8 mouse cellular contexts compared by ENCODE assay signal in genomic region chr13:98924897-98925485, GRCm38 (mm10). TPM values are rescaled to one million over a fixed set of nuclear protein-coding genes. Genes with fewer than 3 reads are reported as not detected.
DNase-seq lines count a peak whose midpoint lies in the region; ATAC-seq lines count a peak whose summit lies in the region.

No protein-coding gene starts in this region.

- no peaks in the 10 kb centered on the region; the same call in 1 of the 2 replicates for H3K4me1 ChIP-seq in kidney, embryonic 14.5 days (ENCODE audit: control insufficient read depth, insufficient read depth, low read length)
- peaks cover 41% of the 10 kb centered on the region for H3K4me1 ChIP-seq in hindbrain, embryonic 13.5 days (replicated peaks)
- peaks cover 16% of the 10 kb centered on the region for H3K4me1 ChIP-seq in midbrain, embryonic 12.5 days

- DNase-seq in kidney, postnatal 14 days, result no peak
- no peak for DNase-seq in urinary bladder, postnatal 4 days (ENCODE audit: low spot score in 2 of 2)
- no peak for DNase-seq in frontal cortex, postnatal 25 days (ENCODE audit: low spot score in 2 of 2)

- no peaks in the 10 kb centered on the region for H3K9me3 ChIP-seq in kidney, embryonic 14.5 days (ENCODE audit: control insufficient read depth, low read length)
- no peaks in the 10 kb centered on the region for H3K9me3 ChIP-seq in hindbrain, embryonic 13.5 days
- H3K9me3 ChIP-seq in midbrain, embryonic 12.5 days, result no peaks in the 10 kb centered on the region

- peak overlapping the region; percentile 100 for H3K4me3 ChIP-seq in kidney, embryonic 14.5 days (ENCODE audit: low read length)
- peak overlapping the region; percentile 98 for H3K4me3 ChIP-seq in hindbrain, embryonic 13.5 days
- H3K4me3 ChIP-seq in midbrain, embryonic 12.5 days, result peak overlapping the region; percentile 98

- H3K9ac ChIP-seq in kidney, embryonic 14.5 days (ENCODE audit: low read depth, low read length), result peak overlapping the region; percentile 100
- H3K9ac ChIP-seq in hindbrain, embryonic 13.5 days, result peak overlapping the region; percentile 100
- peak overlapping the region; percentile 100 for H3K9ac ChIP-seq in midbrain, embryonic 12.5 days (replicated peaks)

- H3K36me3 ChIP-seq in kidney, embryonic 14.5 days (ENCODE audit: control insufficient read depth, insufficient read depth, low read length), result peaks cover 5% of the 10 kb centered on the region
- H3K36me3 ChIP-seq in hindbrain, embryonic 13.5 days, result peaks cover 17% of the 10 kb centered on the region
- H3K36me3 ChIP-seq in midbrain, embryonic 12.5 days, result peaks cover 21% of the 10 kb centered on the region

- H3K27ac ChIP-seq in kidney, embryonic 14.5 days (ENCODE audit: low read depth, low read length), result peak overlapping the region; percentile 97; the same call in 1 of the 2 replicates
- H3K27ac ChIP-seq in hindbrain, embryonic 13.5 days, result peak overlapping the region; percentile 99
- H3K27ac ChIP-seq in midbrain, embryonic 12.5 days (replicated peaks), result 0 out of 2 replicates have a peak overlapping the region, but pooled peaks have one; percentile 99

- no peak for ATAC-seq in kidney, embryonic 14.5 days (ENCODE audit: low FRiP score, low TSS enrichment)
- ATAC-seq in common myeloid progenitor, adult 5-6 weeks (replicated peaks; ENCODE audit: low read depth, poor library complexity, severe bottlenecking), result peak; percentile 10; the same call in 1 of the 2 replicates
- ATAC-seq in hindbrain, embryonic 13.5 days (ENCODE audit: low FRiP score), result no peak
- no peak for ATAC-seq in midbrain, embryonic 12.5 days (ENCODE audit: low FRiP score, low read depth)
- ATAC-seq in cerebellum, adult (ENCODE audit: insufficient number of reproducible peaks, low FRiP score, low TSS enrichment), result no peak

- peak overlapping the region; percentile 56 for H3K4me2 ChIP-seq in kidney, embryonic 14.5 days (replicated peaks; ENCODE audit: low read depth, low read length)
- H3K4me2 ChIP-seq in hindbrain, embryonic 13.5 days, result peak overlapping the region; percentile 87
- H3K4me2 ChIP-seq in midbrain, embryonic 12.5 days (replicated peaks), result peak overlapping the region; percentile 84

- 11% methylated on average over 11 of the region's 11 CpGs for WGBS in kidney, embryonic 14.5 days
- WGBS in hindbrain, embryonic 13.5 days, result 14% methylated on average over 11 of the region's 11 CpGs
- 18% methylated on average over 11 of the region's 11 CpGs for WGBS in midbrain, embryonic 12.5 days

- no peaks in the 10 kb centered on the region for H3K27me3 ChIP-seq in kidney, embryonic 14.5 days (ENCODE audit: control insufficient read depth, insufficient read depth, low read length)
- no peaks in the 10 kb centered on the region for H3K27me3 ChIP-seq in hindbrain, embryonic 13.5 days
- H3K27me3 ChIP-seq in midbrain, embryonic 12.5 days, result no peaks in the 10 kb centered on the region

RNA-seq across cellular contexts. Expression of gene Tnpo1, which starts 1.2 kb away (rescaled TPM):
- 68.3 and 76.8 TPM in 2 replicates for polyA plus RNA-seq in kidney, embryonic 14.5 days (2014; fragmentation: Nextera tagmentation; extraction: Ambion mirVana)
- total RNA-seq in common myeloid progenitor, adult 5-6 weeks (2017), result 133 and 147 TPM in 2 replicates
- polyA plus RNA-seq in hindbrain, embryonic 13.5 days (2015; fragmentation: Nextera tagmentation; extraction: Ambion mirVana), result 59.5 and 62.5 TPM in 2 replicates
- 86.9 and 93.2 TPM in 2 replicates for polyA plus RNA-seq in midbrain, embryonic 12.5 days (2016; fragmentation: Nextera tagmentation; extraction: Ambion mirVana)

RNA-seq across cellular contexts. Expression of gene 1700024P04Rik, which starts 59.4 kb away (rescaled TPM):
- not detected in 2 replicates for polyA plus RNA-seq in kidney, embryonic 14.5 days (2014; fragmentation: Nextera tagmentation; extraction: Ambion mirVana)
- total RNA-seq in common myeloid progenitor, adult 5-6 weeks (2017), result not detected in 2 replicates
- not detected in 2 replicates for polyA plus RNA-seq in hindbrain, embryonic 13.5 days (2015; fragmentation: Nextera tagmentation; extraction: Ambion mirVana)
- polyA plus RNA-seq in midbrain, embryonic 12.5 days (2016; fragmentation: Nextera tagmentation; extraction: Ambion mirVana), result not detected in 2 replicates
